Mouse (Mus musculus): ENCODE results near the gene Ftcd. TPM values are rescaled to one million over a fixed set of nuclear protein-coding genes. Genes with fewer than 3 reads are reported as not detected.

Gene Ftcd
- polyA plus RNA-seq, 1 experiment: not detected

- Histone ChIP-seq H3K36me3 (ENCODE audit: control insufficient read depth, insufficient read depth, low read length) (no peaks in the 10 kb centered on the region), H3K27ac (ENCODE audit: insufficient read depth, low read depth, low read length) (no peak overlapping the region), H3K27me3 (ENCODE audit: control insufficient read depth, insufficient read depth, low read length) (no peaks in the 10 kb centered on the region), H3K4me3 (ENCODE audit: low read depth, low read length) (no peak overlapping the region), H3K4me1 (ENCODE audit: control insufficient read depth, insufficient read depth, insufficient read length, low read length) (no peaks in the 10 kb centered on the region)
- WGBS: 88% methylated on average over 31 of the region's 31 CpGs
- no peak for TF ChIP-seq CTCF (IDR thresholded peaks at IDR 0.05; ENCODE audit: extremely low read depth, insufficient read length, insufficient replicate concordance, low read depth, low read length)
- no peak for TF ChIP-seq POLR2A (IDR thresholded peaks at IDR 0.05; ENCODE audit: low read depth, low read length)
These were observed 20.9 kb downstream of the Ftcd start for GRCm38 (mm10) chr10:76596338-76596737.

- WGBS: 50% methylated on average over 3 of the region's 3 CpGs
- TF ChIP-seq POLR2A (IDR thresholded peaks at IDR 0.05; ENCODE audit: low read depth, low read length) (no peak), CTCF (IDR thresholded peaks at IDR 0.05; ENCODE audit: extremely low read depth, insufficient read length, insufficient replicate concordance, low read depth, low read length) (no peak)
- Histone ChIP-seq H3K36me3 (ENCODE audit: control insufficient read depth, insufficient read depth, low read length) (no peaks in the 10 kb centered on the region), H3K4me1 (ENCODE audit: control insufficient read depth, insufficient read depth, insufficient read length, low read length) (no peaks in the 10 kb centered on the region), H3K27ac (ENCODE audit: insufficient read depth, low read depth, low read length) (no peak overlapping the region), H3K27me3 (ENCODE audit: control insufficient read depth, insufficient read depth, low read length) (no peaks in the 10 kb centered on the region), H3K4me3 (ENCODE audit: low read depth, low read length) (no peak overlapping the region)
These were observed 27.2 kb downstream of the Ftcd start for GRCm38 (mm10) chr10:76602690-76603089.

- Histone ChIP-seq H3K4me3 (ENCODE audit: low read depth, low read length) (no peak overlapping the region), H3K27ac (ENCODE audit: insufficient read depth, low read depth, low read length) (no peak overlapping the region), H3K36me3 (ENCODE audit: control insufficient read depth, insufficient read depth, low read length) (peaks cover 1% of the 10 kb centered on the region; the same call in 1 of the 2 replicates), H3K27me3 (ENCODE audit: control insufficient read depth, insufficient read depth, low read length) (no peaks in the 10 kb centered on the region), H3K4me1 (ENCODE audit: control insufficient read depth, insufficient read depth, insufficient read length, low read length) (no peaks in the 10 kb centered on the region)
- TF ChIP-seq POLR2A (IDR thresholded peaks at IDR 0.05; ENCODE audit: low read depth, low read length): no peak
- TF ChIP-seq CTCF (IDR thresholded peaks at IDR 0.05; ENCODE audit: extremely low read depth, insufficient read length, insufficient replicate concordance, low read depth, low read length): no peak
- 81% methylated on average over 7 of the region's 7 CpGs for WGBS
These were observed 37.0 kb downstream of the Ftcd start for GRCm38 (mm10) chr10:76612473-76612872.

GRCm38 (mm10) chr10:76622411-76622810 is 47.0 kb downstream of the Ftcd start:
- 78% methylated on average over 4 of the region's 4 CpGs for WGBS
- Histone ChIP-seq H3K4me3 (ENCODE audit: low read depth, low read length) (peak overlapping the region; percentile 66), H3K36me3 (ENCODE audit: control insufficient read depth, insufficient read depth, low read length) (no peaks in the 10 kb centered on the region), H3K27me3 (ENCODE audit: control insufficient read depth, insufficient read depth, low read length) (no peaks in the 10 kb centered on the region), H3K4me1 (ENCODE audit: control insufficient read depth, insufficient read depth, insufficient read length, low read length) (no peaks in the 10 kb centered on the region), H3K27ac (ENCODE audit: insufficient read depth, low read depth, low read length) (peak overlapping the region; percentile 53)
- TF ChIP-seq CTCF (IDR thresholded peaks at IDR 0.05; ENCODE audit: extremely low read depth, insufficient read length, insufficient replicate concordance, low read depth, low read length) (no peak), POLR2A (IDR thresholded peaks at IDR 0.05; ENCODE audit: low read depth, low read length) (no peak)

GRCm38 (mm10) chr10:76622928-76623680 is 47.7 kb downstream of the Ftcd start, which contains the start of gene Col6a2:
Gene Col6a2, minus strand, starts transcription at chr10:76623630.
- peak; percentile 38; the same call in 1 of the 2 replicates for TF ChIP-seq POLR2A (IDR thresholded peaks at IDR 0.05; ENCODE audit: low read depth, low read length)
- TF ChIP-seq CTCF (IDR thresholded peaks at IDR 0.05; ENCODE audit: extremely low read depth, insufficient read length, insufficient replicate concordance, low read depth, low read length): peak; percentile 34; the same call in 1 of the 2 replicates
- H3K4me1 ChIP-seq (ENCODE audit: control insufficient read depth, insufficient read depth, insufficient read length, low read length): no peaks in the 10 kb centered on the region
- peak within 1 kb of the TSS; percentile 66 for H3K4me3 ChIP-seq (ENCODE audit: low read depth, low read length)
- no peaks in the 10 kb centered on the region for H3K27me3 ChIP-seq (ENCODE audit: control insufficient read depth, insufficient read depth, low read length)
- peak within 1 kb of the TSS; percentile 53 for H3K27ac ChIP-seq (ENCODE audit: insufficient read depth, low read depth, low read length)
- WGBS: 5% methylated on average over 31 of the region's 31 CpGs
- H3K36me3 ChIP-seq (ENCODE audit: control insufficient read depth, insufficient read depth, low read length): no peaks in the 10 kb centered on the region

- no peak for TF ChIP-seq CTCF (IDR thresholded peaks at IDR 0.05; ENCODE audit: extremely low read depth, insufficient read length, insufficient replicate concordance, low read depth, low read length)
- no peak for TF ChIP-seq POLR2A (IDR thresholded peaks at IDR 0.05; ENCODE audit: low read depth, low read length)
- H3K4me3 ChIP-seq (ENCODE audit: low read depth, low read length): no peak overlapping the region
- no peaks in the 10 kb centered on the region for H3K4me1 ChIP-seq (ENCODE audit: control insufficient read depth, insufficient read depth, insufficient read length, low read length)
- H3K27ac ChIP-seq (ENCODE audit: insufficient read depth, low read depth, low read length): no peak overlapping the region
- no peaks in the 10 kb centered on the region for H3K27me3 ChIP-seq (ENCODE audit: control insufficient read depth, insufficient read depth, low read length)
- no peaks in the 10 kb centered on the region for H3K36me3 ChIP-seq (ENCODE audit: control insufficient read depth, insufficient read depth, low read length)
- 27% methylated on average over 7 of the region's 7 CpGs for WGBS
These were observed 48.3 kb downstream of the Ftcd start for GRCm38 (mm10) chr10:76623734-76624133.

GRCm38 (mm10) chr10:76624903-76625302 is 49.5 kb downstream of the Ftcd start:
- TF ChIP-seq CTCF (IDR thresholded peaks at IDR 0.05; ENCODE audit: extremely low read depth, insufficient read length, insufficient replicate concordance, low read depth, low read length) (no peak), POLR2A (IDR thresholded peaks at IDR 0.05; ENCODE audit: low read depth, low read length) (no peak)
- no peaks in the 10 kb centered on the region for H3K27me3 ChIP-seq (ENCODE audit: control insufficient read depth, insufficient read depth, low read length)
- WGBS: 66% methylated on average over 7 of the region's 7 CpGs
- H3K27ac ChIP-seq (ENCODE audit: insufficient read depth, low read depth, low read length): no peak overlapping the region
- no peak overlapping the region for H3K4me3 ChIP-seq (ENCODE audit: low read depth, low read length)
- H3K4me1 ChIP-seq (ENCODE audit: control insufficient read depth, insufficient read depth, insufficient read length, low read length): no peaks in the 10 kb centered on the region; the same call in 1 of the 2 replicates
- H3K36me3 ChIP-seq (ENCODE audit: control insufficient read depth, insufficient read depth, low read length): no peaks in the 10 kb centered on the region

Data from small intestine, adult 2 months (tissue).